Mouse (Mus musculus): ENCODE data around the gene Otop3.

The Otop3 gene

GRCm38 (mm10) chr11:115318245-115319027, 16.1 kb upstream of the Otop3 start:
- no peak for DNase-seq (ENCODE audit: low read depth)

- no peak for DNase-seq (ENCODE audit: low read depth)
Measured at GRCm38 (mm10) chr11:115319704-115320383, 14.7 kb upstream of the Otop3 start.

GRCm38 (mm10) chr11:115321906-115322693, 12.4 kb upstream of the Otop3 start, which contains the start of gene Ush1g:
TSS of gene Ush1g (minus strand) at chr11:115322041.
- peak; percentile 85 for DNase-seq (ENCODE audit: low read depth)

GRCm38 (mm10) chr11:115323354-115323753, 11.2 kb upstream of the Otop3 start:
- DNase-seq (ENCODE audit: low read depth) = no peak

GRCm38 (mm10) chr11:115326730-115327129, 7.8 kb upstream of the Otop3 start:
- DNase-seq (ENCODE audit: low read depth) = no peak

- DNase-seq (ENCODE audit: low read depth) = peak; percentile 61
Measured at GRCm38 (mm10) chr11:115329339-115329738, 5.2 kb upstream of the Otop3 start.

GRCm38 (mm10) chr11:115335223-115335622, 692 bp downstream of the Otop3 start:
- DNase-seq (ENCODE audit: low read depth) = no peak

GRCm38 (mm10) chr11:115336115-115336514, 1.6 kb downstream of the Otop3 start:
- no peak for DNase-seq (ENCODE audit: low read depth)

GRCm38 (mm10) chr11:115337350-115337749, 2.8 kb downstream of the Otop3 start:
- no peak for DNase-seq (ENCODE audit: low read depth)

- no peak for DNase-seq (ENCODE audit: low read depth)
Measured at GRCm38 (mm10) chr11:115337826-115338225, 3.3 kb downstream of the Otop3 start.

GRCm38 (mm10) chr11:115341246-115341645, 6.7 kb downstream of the Otop3 start:
- no peak for DNase-seq (ENCODE audit: low read depth)

GRCm38 (mm10) chr11:115341866-115342265, 7.3 kb downstream of the Otop3 start:
- no peak for DNase-seq (ENCODE audit: low read depth)

- DNase-seq (ENCODE audit: low read depth) = no peak
Measured at GRCm38 (mm10) chr11:115344967-115345366, 10.4 kb downstream of the Otop3 start.

- no peak for DNase-seq (ENCODE audit: low read depth)
Measured at GRCm38 (mm10) chr11:115345515-115345914, 11.0 kb downstream of the Otop3 start.

GRCm38 (mm10) chr11:115348681-115349248, 14.2 kb downstream of the Otop3 start:
- DNase-seq (ENCODE audit: low read depth) = no peak

GRCm38 (mm10) chr11:115349976-115350375, 15.4 kb downstream of the Otop3 start:
- no peak for DNase-seq (ENCODE audit: low read depth)

GRCm38 (mm10) chr11:115353375-115353774, 18.8 kb downstream of the Otop3 start:
- no peak for DNase-seq (ENCODE audit: low read depth)

GRCm38 (mm10) chr11:115354183-115354582, 19.7 kb downstream of the Otop3 start:
- DNase-seq (ENCODE audit: low read depth) = peak; percentile 90

GRCm38 (mm10) chr11:115358468-115358867, 23.9 kb downstream of the Otop3 start:
- DNase-seq (ENCODE audit: low read depth) = peak; percentile 89

- DNase-seq (ENCODE audit: low read depth) = no peak
Measured at GRCm38 (mm10) chr11:115359293-115359692, 24.8 kb downstream of the Otop3 start.

GRCm38 (mm10) chr11:115359726-115360125, 25.2 kb downstream of the Otop3 start:
- DNase-seq (ENCODE audit: low read depth) = no peak

GRCm38 (mm10) chr11:115364136-115364535, 29.6 kb downstream of the Otop3 start:
- no peak for DNase-seq (ENCODE audit: low read depth)

Measured in naive thymus-derived CD4-positive, alpha-beta T cell, adult 2 months (primary cell).